Mouse (Mus musculus) embryo, embryonic 10 days (tissue): ENCODE data around the gene Gm8138.
"Not testable (repeated sequence)": the region's sequence is repeated elsewhere in the genome, so short reads cannot be mapped to it uniquely, and the experiment has no call there.

ENCODE experiments used
- DNase-seq: peaks from one replicate; pipeline ENCODE4 v3.0.0-alpha.2; 2015; ENCODE audit warnings: low spot score

Gene Gm8138

DNA sequence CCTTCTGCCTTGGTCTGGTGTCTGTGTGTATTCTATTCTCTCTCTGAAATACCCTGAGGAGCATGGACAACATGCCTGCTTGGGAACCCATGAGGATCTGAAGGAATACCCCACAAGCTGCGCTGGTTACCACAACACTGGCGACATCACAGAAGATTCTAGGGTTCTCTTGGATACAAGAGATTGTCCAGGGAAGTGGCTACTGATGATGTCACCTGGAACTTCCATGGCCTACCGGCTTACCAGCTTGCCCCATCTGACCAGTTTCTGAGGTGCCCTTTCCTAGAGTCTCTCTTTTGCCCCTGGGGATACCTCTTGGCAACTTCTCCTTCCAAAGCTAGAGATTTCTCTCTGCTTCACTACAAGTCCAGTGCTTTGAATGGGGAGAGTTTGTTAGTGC is at the start of gene Gm8138:
Gm8138 (minus strand) TSS at position 101 of the 400 bp plus-strand sequence.
- not testable (repeated sequence) for DNase-seq

GRCm38 (mm10) chr14:43361713-43362112 is 54.4 kb downstream of the Gm8138 start:
- not testable (repeated sequence) for DNase-seq
